Mouse (Mus musculus) spleen, adult 2 months (tissue): ENCODE measurements around the gene 1700019D03Rik. TPM values are rescaled to one million over a fixed set of nuclear protein-coding genes. Genes with fewer than 3 reads are reported as not detected.
A peak's percentile ranks its signal among the peaks of the same experiment; 100 is the strongest.

Source experiments
- DNase-seq, 2 experiments: peaks; one replicate each; pipeline versions ENCODE4 v3.0.0 to v3.0.0-alpha.2; 2012 to 2021; ENCODE audit warnings: low spot score in 2 of 2, low read depth in 1 of 2
- H3K27ac ChIP-seq: fragments of 200-500 bp; 2 replicates; pipeline ENCODE4 v1.5.1; 2012; ENCODE audit warnings: low read length, inconsistent platforms; ENCODE audit not compliant: insufficient read depth
- H3K27me3 ChIP-seq: fragments of 200-500 bp; 2 replicates; pipeline ENCODE4 v1.6.1; 2012; ENCODE audit warnings: mild to moderate bottlenecking, moderate library complexity, low read length, inconsistent platforms; ENCODE audit not compliant: control insufficient read depth, insufficient read depth
- H3K36me3 ChIP-seq: fragments of 200-500 bp; 2 replicates; pipeline ENCODE4 v1.6.1; 2012; ENCODE audit warnings: mild to moderate bottlenecking, low read length, inconsistent platforms; ENCODE audit not compliant: control insufficient read depth, insufficient read depth
- H3K4me1 ChIP-seq: fragments of 200-500 bp; 2 replicates; pipeline ENCODE4 v1.6.1; 2011; ENCODE audit warnings: inconsistent platforms; ENCODE audit not compliant: control insufficient read depth, insufficient read depth, insufficient read length
- H3K4me3 ChIP-seq: fragments of 200-500 bp; 2 replicates; pipeline ENCODE4 v1.5.1; 2011; ENCODE audit warnings: mild to moderate bottlenecking, inconsistent platforms; ENCODE audit not compliant: insufficient read depth, insufficient read length; ENCODE audit errors: extremely low read depth
- CTCF ChIP-seq: fragments of 200-500 bp; IDR thresholded peaks from 2 replicates; pipeline ENCODE4 v1.5.1; 2011; ENCODE audit warnings: mild to moderate bottlenecking, inconsistent platforms; ENCODE audit not compliant: insufficient read depth, insufficient read length, insufficient replicate concordance; ENCODE audit errors: extremely low read depth
- POLR2A ChIP-seq: fragments of 200-500 bp; IDR thresholded peaks from 2 replicates; pipeline ENCODE4 v1.6.1; 2011; ENCODE audit warnings: low read depth, low read length, inconsistent platforms
- WGBS: fragments of 180-500 bp; shearing (Covaris S2); methylation state at CpG from one replicate; pipeline ENCODE4 v1.1.7; 2018; 5-methylcytosine and 5-hydroxymethylcytosine counted together
- polyA plus RNA-seq: library from polyadenylated mRNA; depleted of rRNA; stranded (reverse); fragments of >200 nt; gene quantifications from 2 replicates; pipeline ENCODE4 v1.2.3, GENCODE M21; 2012

The 1700019D03Rik gene
- polyA plus RNA-seq, 1 experiment = 0.51 TPM

GRCm38 (mm10) chr1:53053087-53054022, 33.4 kb upstream of the 1700019D03Rik start:
- TF ChIP-seq POLR2A = no peak
- peak; percentile 7; the same call in 1 of the 2 replicates for TF ChIP-seq CTCF
- Histone ChIP-seq H3K27ac (no peak overlapping the region), H3K36me3 (no peaks in the 10 kb centered on the region), H3K4me1 (no peaks in the 10 kb centered on the region), H3K4me3 (no peak overlapping the region), H3K27me3 (no peaks in the 10 kb centered on the region)
- WGBS = 47% methylated on average over 9 of the region's 9 CpGs
- DNase-seq = peak; percentile 2 to 52

GRCm38 (mm10) chr1:53049763-53050427, 29.9 kb upstream of the 1700019D03Rik start:
- Histone ChIP-seq H3K27me3 (no peaks in the 10 kb centered on the region), H3K27ac (no peak overlapping the region; the same call in 1 of the 2 replicates), H3K36me3 (no peaks in the 10 kb centered on the region), H3K4me1 (no peaks in the 10 kb centered on the region), H3K4me3 (no peak overlapping the region)
- DNase-seq = no peak
- no peak for TF ChIP-seq CTCF
- no peak for TF ChIP-seq POLR2A
- 68% methylated on average over 8 of the region's 8 CpGs for WGBS

GRCm38 (mm10) chr1:53037443-53037871, 17.5 kb upstream of the 1700019D03Rik start:
- DNase-seq = no peak
- H3K36me3 ChIP-seq = no peaks in the 10 kb centered on the region
- no peak overlapping the region for H3K27ac ChIP-seq
- H3K4me3 ChIP-seq = no peak overlapping the region
- no peak for TF ChIP-seq CTCF
- TF ChIP-seq POLR2A = no peak
- no peaks in the 10 kb centered on the region for H3K4me1 ChIP-seq
- 89% methylated on average over 5 of the region's 5 CpGs for WGBS
- no peaks in the 10 kb centered on the region for H3K27me3 ChIP-seq

- Histone ChIP-seq H3K27ac (no peak overlapping the region), H3K4me3 (no peak overlapping the region), H3K36me3 (no peaks in the 10 kb centered on the region), H3K27me3 (no peaks in the 10 kb centered on the region), H3K4me1 (no peaks in the 10 kb centered on the region)
- no peak for DNase-seq
- TF ChIP-seq POLR2A = no peak
- no peak for TF ChIP-seq CTCF
Observed at GRCm38 (mm10) chr1:53032550-53032949, 12.6 kb upstream of the 1700019D03Rik start.

- H3K36me3 ChIP-seq = no peaks in the 10 kb centered on the region
- 83% methylated on average over 3 of the region's 3 CpGs for WGBS
- DNase-seq = no peak
- H3K4me3 ChIP-seq = no peak overlapping the region
- no peak overlapping the region for H3K27ac ChIP-seq
- TF ChIP-seq POLR2A (no peak), CTCF (no peak)
- H3K4me1 ChIP-seq = no peaks in the 10 kb centered on the region
- no peaks in the 10 kb centered on the region for H3K27me3 ChIP-seq
Observed at GRCm38 (mm10) chr1:53018746-53019505, 1.1 kb downstream of the 1700019D03Rik start.

- WGBS = 82% methylated on average over 5 of the region's 5 CpGs
- Histone ChIP-seq H3K27me3 (no peaks in the 10 kb centered on the region), H3K36me3 (no peaks in the 10 kb centered on the region), H3K4me1 (no peaks in the 10 kb centered on the region), H3K4me3 (no peak overlapping the region), H3K27ac (no peak overlapping the region)
- no peak for TF ChIP-seq POLR2A
- TF ChIP-seq CTCF = no peak
- no peak for DNase-seq
Observed at GRCm38 (mm10) chr1:53015606-53016005, 4.4 kb downstream of the 1700019D03Rik start.

GRCm38 (mm10) chr1:53014716-53015115, 5.3 kb downstream of the 1700019D03Rik start:
- whole genome bisulfite sequencing = 88% methylated on average over 6 of the region's 6 CpGs
- Histone ChIP-seq H3K4me1 (no peaks in the 10 kb centered on the region), H3K36me3 (no peaks in the 10 kb centered on the region), H3K27ac (no peak overlapping the region), H3K27me3 (no peaks in the 10 kb centered on the region), H3K4me3 (no peak overlapping the region)
- TF ChIP-seq CTCF = no peak
- DNase-seq = no peak
